Mouse (Mus musculus) liver, adult 2 months (tissue): ENCODE results near the gene Islr2. TPM values are rescaled to one million over a fixed set of nuclear protein-coding genes. Genes with fewer than 3 reads are reported as not detected.

Source experiments
- DNase-seq: peaks from one replicate; pipeline ENCODE4 v3.0.0-alpha.2; 2011; ENCODE audit warnings: low read depth, low spot score; ENCODE audit errors: extremely low read depth
- H3K27ac ChIP-seq: fragments of 200-500 bp; replicated peaks from 2 replicates; pipeline ENCODE4 v1.5.1; 2012; ENCODE audit warnings: low read depth, mild to moderate bottlenecking, control low read depth, inconsistent platforms, low read length; ENCODE audit not compliant: insufficient read depth
- H3K27me3 ChIP-seq: fragments of 200-500 bp; 2 replicates; pipeline ENCODE4 v1.6.1; 2012; ENCODE audit warnings: mild to moderate bottlenecking, moderate library complexity, low read length, inconsistent platforms; ENCODE audit not compliant: control insufficient read depth, insufficient read depth
- H3K36me3 ChIP-seq: fragments of 200-500 bp; 2 replicates; pipeline ENCODE4 v1.6.1; 2012; ENCODE audit warnings: low read length, inconsistent platforms; ENCODE audit not compliant: control insufficient read depth, insufficient read depth
- H3K4me1 ChIP-seq: fragments of 200-500 bp; 2 replicates; pipeline ENCODE4 v1.6.1; 2011; ENCODE audit warnings: low read length; ENCODE audit not compliant: control insufficient read depth, insufficient read depth
- H3K4me3 ChIP-seq: fragments of 200-500 bp; 2 replicates; pipeline ENCODE4 v1.5.1; 2011; ENCODE audit warnings: low read depth, mild to moderate bottlenecking, control low read depth, low read length, moderate library complexity; ENCODE audit not compliant: insufficient read depth
- H3K79me2 ChIP-seq: fragments of 200-500 bp; 2 replicates; pipeline ENCODE4 v1.6.1; 2012; ENCODE audit warnings: inconsistent platforms, mild to moderate bottlenecking, low read length, moderate library complexity; ENCODE audit not compliant: control insufficient read depth, insufficient read depth
- H3K9ac ChIP-seq: fragments of 200-500 bp; 2 replicates; pipeline ENCODE4 v1.6.1; 2012; ENCODE audit warnings: low read depth, mild to moderate bottlenecking, control low read depth, inconsistent platforms, low read length
- CTCF ChIP-seq: fragments of 200-500 bp; IDR thresholded peaks from 2 replicates; pipeline ENCODE4 v1.5.1; 2011; ENCODE audit warnings: low read depth, low read length, control low read depth
- POLR2A ChIP-seq: fragments of 200-500 bp; IDR thresholded peaks from 2 replicates; pipeline ENCODE4 v1.6.1; 2011; ENCODE audit warnings: low read length, control low read depth; ENCODE audit not compliant: insufficient read depth; ENCODE audit errors: extremely low read depth
- WGBS: fragments of 180-500 bp; shearing (Covaris S2); methylation state at CpG from one replicate; pipeline ENCODE4 v1.1.7; 2018; 5-methylcytosine and 5-hydroxymethylcytosine counted together
- polyA plus RNA-seq: library from polyadenylated mRNA; depleted of rRNA; stranded (reverse); fragments of >200 nt; gene quantifications from 2 replicates; pipeline ENCODE4 v1.2.3, GENCODE M21; 2012
- total RNA-seq: library from RNA; depleted of rRNA; stranded (reverse); fragments of >200 nt; gene quantifications from 2 replicates; pipeline ENCODE4 v1.2.3, GENCODE M21; 2014

The Islr2 gene
- total and polyA plus RNA-seq, 2 experiments: not detected

DNA sequence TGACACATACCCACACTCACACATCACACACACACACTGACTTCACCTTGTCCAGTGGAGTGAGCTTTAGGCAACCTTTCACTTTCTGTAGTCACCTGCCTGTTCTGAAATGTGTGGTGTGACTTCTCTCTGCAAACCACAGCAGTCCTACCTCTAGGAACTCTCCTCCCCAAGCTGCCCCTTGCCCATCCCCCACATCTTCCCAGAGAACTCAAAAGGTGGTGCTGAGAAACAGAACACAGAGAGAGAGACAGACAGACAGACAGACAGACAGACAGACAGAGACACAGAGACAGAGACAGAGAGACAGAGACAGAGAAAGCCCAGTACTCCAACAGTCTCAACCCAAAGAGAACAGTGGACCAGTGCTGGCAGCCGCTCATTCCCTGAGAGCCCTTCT is 8.4 kb downstream of the Islr2 start:
- no peaks in the 10 kb centered on the region for H3K4me1 ChIP-seq
- H3K27me3 ChIP-seq: peaks cover 26% of the 10 kb centered on the region
- no peak for TF ChIP-seq POLR2A
- TF ChIP-seq CTCF: no peak
- no peak overlapping the region for H3K27ac ChIP-seq
- DNase-seq: no peak
- WGBS: 19% methylated on average over 1 of the region's 1 CpGs
- H3K36me3 ChIP-seq: no peaks in the 10 kb centered on the region
- no peak overlapping the region for H3K4me3 ChIP-seq
- no peaks in the 10 kb centered on the region for H3K79me2 ChIP-seq
- no peak overlapping the region for H3K9ac ChIP-seq

DNA sequence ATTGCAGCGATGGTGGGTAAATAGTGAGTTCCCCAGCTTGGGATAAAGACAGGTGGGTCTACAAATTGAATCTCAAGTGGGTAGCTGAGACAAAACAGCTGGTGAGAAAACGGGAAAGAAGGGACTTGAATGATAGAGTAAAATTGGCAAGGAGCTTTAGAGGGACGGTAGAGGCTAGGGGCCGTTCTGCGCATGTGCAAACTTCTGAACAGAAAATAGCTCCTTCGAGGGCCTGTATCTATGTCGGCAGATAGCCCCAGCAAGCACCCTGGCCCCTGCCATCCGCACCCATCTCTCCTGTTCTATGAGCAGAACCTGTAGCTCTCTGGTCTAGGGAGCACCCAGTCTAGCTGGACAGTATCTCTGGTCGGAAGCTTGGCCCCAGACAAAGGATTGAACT is 9.9 kb downstream of the Islr2 start:
- Histone ChIP-seq H3K36me3 (no peaks in the 10 kb centered on the region), H3K27me3 (peaks cover 20% of the 10 kb centered on the region), H3K9ac (no peak overlapping the region), H3K27ac (no peak overlapping the region), H3K79me2 (no peaks in the 10 kb centered on the region), H3K4me3 (no peak overlapping the region), H3K4me1 (no peaks in the 10 kb centered on the region)
- 75% methylated on average over 9 of the region's 9 CpGs for WGBS
- TF ChIP-seq CTCF (no peak), POLR2A (no peak)
- no peak for DNase-seq

DNA sequence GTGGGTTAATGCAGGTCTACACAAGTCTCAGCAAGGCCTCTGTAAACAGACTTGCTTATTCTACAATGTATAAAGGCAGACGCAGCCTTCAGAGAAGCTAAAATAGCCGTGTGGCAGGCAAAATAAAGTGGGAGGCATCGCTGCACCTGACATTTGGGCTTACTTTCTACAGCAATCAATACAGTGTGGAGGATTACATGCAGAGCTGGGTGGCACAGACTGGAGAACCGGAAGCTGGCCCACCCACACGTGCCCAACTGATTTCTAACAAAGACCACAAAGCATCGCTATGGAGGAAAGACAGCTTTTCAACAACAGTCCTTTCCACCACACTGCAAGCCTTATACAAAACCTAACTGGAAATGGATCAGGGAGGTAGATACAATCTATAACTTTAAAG is 19.7 kb downstream of the Islr2 start:
- no peak overlapping the region for H3K4me3 ChIP-seq
- no peak overlapping the region for H3K27ac ChIP-seq
- H3K9ac ChIP-seq: no peak overlapping the region
- 80% methylated on average over 6 of the region's 6 CpGs for WGBS
- DNase-seq: no peak
- TF ChIP-seq POLR2A (no peak), CTCF (no peak)
- no peaks in the 10 kb centered on the region for H3K27me3 ChIP-seq
- H3K79me2 ChIP-seq: no peaks in the 10 kb centered on the region
- H3K4me1 ChIP-seq: no peaks in the 10 kb centered on the region
- no peaks in the 10 kb centered on the region for H3K36me3 ChIP-seq

DNA sequence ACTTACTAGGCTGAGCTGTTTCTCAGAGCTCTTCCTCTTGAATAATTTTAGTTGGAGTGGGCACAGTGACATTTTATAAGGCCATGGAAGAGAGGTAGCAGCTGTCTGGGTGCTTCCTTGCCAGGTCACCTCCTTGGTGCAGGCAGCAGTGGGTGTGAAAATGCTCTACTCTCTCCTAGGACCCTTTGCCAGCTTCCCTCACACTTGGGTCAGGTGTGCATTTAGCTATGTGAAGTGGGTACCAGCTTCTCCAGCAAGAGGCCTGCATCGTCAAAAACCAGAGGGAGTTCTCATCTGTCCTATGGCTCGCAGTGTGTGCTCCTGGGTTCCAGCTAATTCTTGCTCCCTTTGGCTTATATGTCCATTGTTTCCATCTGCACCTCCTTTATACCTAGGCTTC is 24.7 kb downstream of the Islr2 start:
- TF ChIP-seq CTCF (no peak), POLR2A (no peak)
- H3K79me2 ChIP-seq: no peaks in the 10 kb centered on the region
- H3K27me3 ChIP-seq: no peaks in the 10 kb centered on the region
- DNase-seq: no peak
- no peak overlapping the region for H3K4me3 ChIP-seq
- no peaks in the 10 kb centered on the region for H3K36me3 ChIP-seq
- no peak overlapping the region for H3K9ac ChIP-seq
- H3K4me1 ChIP-seq: no peaks in the 10 kb centered on the region
- H3K27ac ChIP-seq: no peak overlapping the region
- 95% methylated on average over 2 of the region's 2 CpGs for WGBS

DNA sequence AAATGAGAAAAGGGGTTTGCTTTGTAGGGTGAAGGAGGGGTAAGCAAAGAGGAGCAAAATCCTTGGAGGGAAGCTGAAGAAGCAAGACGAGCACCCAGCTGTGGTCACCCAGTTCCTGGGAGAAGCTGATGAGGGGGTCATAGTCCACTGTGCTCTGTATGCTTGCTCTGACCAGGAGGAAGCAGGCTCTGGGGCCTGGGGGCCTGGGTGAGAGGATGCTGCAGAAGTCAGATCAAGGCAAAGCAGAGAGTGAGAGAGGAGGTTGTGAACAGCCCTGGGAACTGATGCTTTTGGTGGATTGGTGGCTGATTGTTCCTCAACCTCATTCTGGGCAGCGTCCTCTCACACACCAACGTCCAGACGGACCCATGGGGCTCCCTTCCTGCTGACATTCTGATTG is 27.0 kb downstream of the Islr2 start:
- Histone ChIP-seq H3K9ac (no peak overlapping the region), H3K4me3 (no peak overlapping the region), H3K27ac (no peak overlapping the region), H3K4me1 (no peaks in the 10 kb centered on the region), H3K27me3 (no peaks in the 10 kb centered on the region), H3K36me3 (no peaks in the 10 kb centered on the region), H3K79me2 (no peaks in the 10 kb centered on the region)
- TF ChIP-seq POLR2A (no peak), CTCF (no peak)
- WGBS: 67% methylated on average over 4 of the region's 4 CpGs
- DNase-seq: no peak

DNA sequence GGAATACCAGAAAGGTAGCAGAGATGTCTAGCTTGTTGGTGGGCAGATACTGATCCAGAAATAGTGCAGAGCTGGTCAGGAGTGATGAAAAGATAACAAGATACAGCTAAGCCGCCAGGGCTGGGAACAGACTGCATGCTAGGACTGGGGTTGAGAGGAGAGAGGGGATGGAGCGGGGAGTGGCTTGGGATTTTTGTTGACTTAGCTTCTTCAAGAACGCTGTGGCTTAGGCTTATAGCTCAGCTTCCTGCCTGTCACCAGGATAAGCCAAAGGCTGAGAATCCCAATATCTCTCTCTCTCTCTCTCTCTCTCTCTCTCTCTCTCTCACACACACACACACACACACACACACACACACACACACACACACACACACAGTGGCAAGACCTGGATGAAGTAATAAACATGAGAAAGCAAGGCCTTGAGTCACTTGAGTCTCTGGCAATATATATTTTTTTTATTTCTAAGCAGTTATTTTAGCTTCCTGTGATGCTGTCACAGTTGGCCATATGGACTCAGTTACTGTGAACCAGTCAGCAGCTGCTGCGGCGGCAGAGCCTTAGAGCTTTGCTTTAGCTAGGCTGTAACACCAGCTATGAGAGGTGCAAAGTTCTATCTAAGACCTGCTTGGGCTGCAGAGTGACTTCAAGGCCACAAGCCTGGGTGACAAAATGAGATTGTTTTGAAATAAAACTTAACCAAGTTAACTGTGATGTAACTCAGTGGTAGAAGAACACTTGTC is 28.2 kb downstream of the Islr2 start:
- Histone ChIP-seq H3K27ac (no peak overlapping the region), H3K4me3 (no peak overlapping the region), H3K4me1 (no peaks in the 10 kb centered on the region), H3K36me3 (no peaks in the 10 kb centered on the region), H3K79me2 (no peaks in the 10 kb centered on the region), H3K9ac (no peak overlapping the region), H3K27me3 (no peaks in the 10 kb centered on the region)
- DNase-seq: no peak
- TF ChIP-seq CTCF: no peak
- TF ChIP-seq POLR2A: no peak
- 56% methylated on average over 5 of the region's 5 CpGs for WGBS
